Mouse (Mus musculus) testis, postnatal 14 days (tissue): ENCODE measurements at regions not wholly inside any gene's neighbourhood (a gene's known extent, or its start where the extent isn't known, plus 50 kb on each side); places are given as distances from the start of the nearest gene placed in this dataset.
A peak's percentile ranks its signal among the peaks of the same experiment; 100 is the strongest.

Experiments used
- DNase-seq: peaks from one replicate; pipeline ENCODE4 v3.0.0; 2021; ENCODE audit warnings: low spot score

- DNase-seq = peak; percentile 2
These were observed 103.1 kb downstream of the Btbd35f12 start for GRCm38 (mm10) chrX:33416321-33416720.
